Mouse (Mus musculus) erythroblast, embryonic 14.5 days (primary cell): ENCODE data around the gene Nme8. TPM values are rescaled to one million over a fixed set of nuclear protein-coding genes. Genes with fewer than 3 reads are reported as not detected.

Source experiments
- H3K27me3 ChIP-seq: 2 replicates; pipeline ENCODE4 v1.6.1; 2012; ENCODE audit warnings: inconsistent platforms; ENCODE audit not compliant: control insufficient read depth
- H3K36me3 ChIP-seq: 2 replicates; pipeline ENCODE4 v1.6.1; 2012; ENCODE audit warnings: mild to moderate bottlenecking, inconsistent platforms; ENCODE audit not compliant: control insufficient read depth
- H3K4me1 ChIP-seq: 2 replicates; pipeline ENCODE4 v1.6.1; 2012; ENCODE audit warnings: inconsistent platforms; ENCODE audit not compliant: control insufficient read depth
- H3K4me3 ChIP-seq: replicated peaks from 2 replicates; pipeline ENCODE3; 2012; ENCODE audit warnings: moderate library complexity, mild to moderate bottlenecking, inconsistent platforms
- H3K9me3 ChIP-seq: 2 replicates; pipeline ENCODE4 v1.6.1; 2012; ENCODE audit warnings: low read length, inconsistent platforms, mixed read lengths; ENCODE audit not compliant: control insufficient read depth
- GATA1 ChIP-seq: IDR thresholded peaks from 2 replicates; pipeline ENCODE4 v1.6.1; 2012; ENCODE audit warnings: low read length, inconsistent platforms, mixed read lengths
- TAL1 ChIP-seq: IDR thresholded peaks from 3 replicates; pipeline ENCODE4 v1.6.1; 2012; ENCODE audit warnings: low read length, inconsistent platforms, mixed read lengths
- polyA plus RNA-seq: library from polyadenylated mRNA; stranded (reverse); fragments of >175 nt; gene quantifications from 2 replicates; pipeline ENCODE4 v1.2.3, GENCODE M21; 2012

Nme8 gene
- polyA plus RNA-seq, 1 experiment = not detected

DNA sequence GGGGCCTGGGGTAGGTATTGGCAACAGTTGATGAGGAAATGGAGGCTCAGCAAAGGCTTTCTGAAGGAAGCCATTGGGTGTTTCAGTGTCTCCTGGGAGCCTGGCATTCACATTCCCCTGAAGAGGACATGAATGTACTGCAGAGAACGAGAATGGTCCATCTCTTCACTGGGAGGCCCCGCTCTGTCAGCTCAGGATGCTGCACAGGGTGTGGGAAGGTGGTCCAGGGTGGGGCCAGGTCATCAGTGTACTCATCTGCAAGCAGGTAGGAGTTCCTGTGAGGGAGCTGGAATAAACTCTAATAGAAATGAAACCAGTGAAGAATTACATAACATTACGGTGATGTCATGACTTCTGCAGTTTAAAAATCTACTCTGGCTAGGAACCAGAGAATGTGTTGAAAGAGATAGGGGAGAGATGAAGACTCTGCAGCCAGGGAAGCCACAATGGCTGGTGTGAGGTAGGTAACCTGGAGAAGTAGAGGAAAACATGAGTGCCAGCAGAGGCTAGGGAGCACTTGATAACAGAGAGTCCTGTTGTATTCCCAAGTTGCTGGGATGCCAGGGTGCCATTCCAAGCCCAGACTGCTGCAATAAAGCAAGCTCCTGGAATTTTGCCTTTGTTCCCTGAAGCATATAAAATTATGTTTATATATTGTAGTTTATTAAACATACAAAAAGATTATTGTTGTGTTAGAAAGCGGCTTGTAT is 3.3 kb upstream of the Nme8 start:
- no peaks in the 10 kb centered on the region for H3K4me1 ChIP-seq
- no peaks in the 10 kb centered on the region for H3K36me3 ChIP-seq
- H3K4me3 ChIP-seq = no peak overlapping the region
- no peaks in the 10 kb centered on the region; the same call in 1 of the 2 replicates for H3K27me3 ChIP-seq
- TF ChIP-seq TAL1 (no peak), GATA1 (no peak)
- H3K9me3 ChIP-seq = no peaks in the 10 kb centered on the region

- H3K9me3 ChIP-seq = no peaks in the 10 kb centered on the region
- TF ChIP-seq GATA1 (no peak), TAL1 (no peak)
- no peaks in the 10 kb centered on the region for H3K36me3 ChIP-seq
- H3K4me1 ChIP-seq = no peaks in the 10 kb centered on the region
- H3K27me3 ChIP-seq = no peaks in the 10 kb centered on the region; the same call in 1 of the 2 replicates
- no peak overlapping the region for H3K4me3 ChIP-seq
These were observed 1.1 kb upstream of the Nme8 start for GRCm38 (mm10) chr13:19698524-19699173.

DNA sequence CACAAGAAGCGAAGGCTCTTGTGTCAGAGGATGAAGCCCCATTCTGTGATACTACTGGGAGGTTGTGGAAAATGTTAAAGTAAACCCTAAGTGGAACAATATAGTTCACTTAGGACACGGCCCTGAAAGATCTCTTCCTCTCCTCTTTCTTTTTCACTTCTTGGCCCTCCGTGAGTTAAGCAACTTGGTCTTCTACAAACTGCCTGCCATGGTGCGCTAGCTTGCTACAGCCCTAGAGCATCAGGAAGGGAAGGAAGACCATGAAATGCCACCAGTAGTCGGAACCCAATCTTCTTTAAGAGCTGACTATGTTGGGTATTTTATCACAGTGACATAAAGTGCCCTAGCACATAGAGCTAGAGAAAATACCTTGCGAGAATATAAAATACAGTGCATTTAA is 7.2 kb downstream of the Nme8 start:
- Histone ChIP-seq H3K27me3 (no peaks in the 10 kb centered on the region), H3K9me3 (no peaks in the 10 kb centered on the region), H3K36me3 (no peaks in the 10 kb centered on the region), H3K4me1 (no peaks in the 10 kb centered on the region), H3K4me3 (no peak overlapping the region)
- TF ChIP-seq TAL1 (no peak), GATA1 (no peak)

DNA sequence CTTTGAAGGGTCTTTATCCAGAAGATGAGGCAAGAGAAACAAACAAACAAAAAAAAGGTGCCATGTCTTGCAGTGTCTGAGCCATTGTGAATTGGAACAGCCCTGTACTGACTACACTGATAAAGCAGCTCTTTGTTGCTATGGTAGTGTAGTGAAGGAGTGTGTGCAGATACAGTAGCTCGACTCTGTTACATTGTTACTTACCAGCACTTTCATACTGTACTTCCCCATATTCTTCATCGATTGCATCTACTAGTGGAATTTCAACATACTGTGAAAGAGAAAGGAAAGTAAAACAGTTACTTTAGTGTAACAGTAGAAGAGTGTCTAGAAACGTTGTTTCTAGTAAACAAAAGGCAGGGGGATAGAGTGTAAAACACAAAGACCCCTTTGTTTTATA is 7.6 kb downstream of the Nme8 start:
- H3K9me3 ChIP-seq = no peaks in the 10 kb centered on the region
- no peaks in the 10 kb centered on the region for H3K36me3 ChIP-seq
- H3K27me3 ChIP-seq = no peaks in the 10 kb centered on the region
- TF ChIP-seq TAL1 = no peak
- TF ChIP-seq GATA1 = no peak
- no peaks in the 10 kb centered on the region for H3K4me1 ChIP-seq
- no peak overlapping the region for H3K4me3 ChIP-seq

DNA sequence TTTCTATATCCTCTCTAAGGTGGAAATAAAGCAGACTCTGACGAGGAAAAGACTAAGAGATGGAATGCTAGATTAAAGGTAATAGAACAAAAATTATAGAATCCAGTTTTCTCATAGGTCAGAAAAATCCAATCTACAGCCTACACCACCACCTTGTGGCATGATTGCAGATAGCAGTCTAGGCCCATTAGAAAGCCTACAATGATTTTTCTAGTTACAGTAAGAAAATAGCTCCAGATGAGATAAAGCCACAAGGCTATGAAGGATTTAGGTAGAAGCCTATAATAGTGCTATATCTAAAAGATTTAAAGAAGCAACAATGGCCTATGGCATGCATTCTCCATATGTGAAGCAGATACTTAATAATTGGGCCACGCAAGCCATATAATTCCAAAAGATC is 13.6 kb downstream of the Nme8 start:
- no peaks in the 10 kb centered on the region for H3K36me3 ChIP-seq
- no peak for TF ChIP-seq TAL1
- TF ChIP-seq GATA1 = no peak
- no peaks in the 10 kb centered on the region for H3K9me3 ChIP-seq
- no peak overlapping the region for H3K4me3 ChIP-seq
- no peaks in the 10 kb centered on the region for H3K4me1 ChIP-seq
- H3K27me3 ChIP-seq = no peaks in the 10 kb centered on the region

DNA sequence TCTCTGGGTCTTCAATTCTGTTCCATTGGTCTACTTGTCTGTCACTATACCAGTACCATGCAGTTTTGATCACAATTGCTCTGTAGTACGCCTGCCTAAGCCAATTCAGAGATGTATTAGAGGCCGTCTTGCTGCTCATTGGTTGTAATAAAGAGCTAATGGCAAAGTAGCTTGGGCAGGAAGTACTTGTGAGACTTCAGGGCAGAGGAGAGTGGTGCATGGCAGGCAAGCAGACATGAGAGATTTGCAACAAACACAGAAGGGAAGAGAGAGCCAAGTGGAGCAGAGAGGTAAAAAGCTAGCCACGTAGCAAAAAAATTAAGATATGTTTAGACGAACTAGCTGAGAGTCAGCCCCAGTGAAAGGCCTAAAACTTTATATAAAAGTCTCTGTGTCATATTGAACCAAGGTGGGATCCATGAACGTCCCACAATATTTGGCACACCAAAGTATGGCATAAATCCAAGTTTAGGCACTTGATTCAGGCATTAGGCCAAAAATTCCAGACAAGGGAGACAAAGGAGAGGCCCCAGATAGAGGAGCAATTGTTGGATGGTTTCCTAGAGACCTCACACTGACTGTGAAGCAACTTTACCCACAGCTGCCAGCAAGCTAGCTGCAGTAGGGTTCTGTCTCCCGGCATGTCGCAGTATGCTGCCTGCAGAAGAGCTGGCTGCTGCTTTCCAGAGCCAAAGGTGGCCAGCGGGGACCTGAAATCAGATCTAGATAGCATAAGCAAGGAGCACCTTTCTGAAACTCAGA is 14.5 kb downstream of the Nme8 start:
- Histone ChIP-seq H3K9me3 (no peaks in the 10 kb centered on the region), H3K27me3 (no peaks in the 10 kb centered on the region), H3K4me3 (no peak overlapping the region), H3K36me3 (no peaks in the 10 kb centered on the region), H3K4me1 (no peaks in the 10 kb centered on the region)
- TF ChIP-seq GATA1 (no peak), TAL1 (no peak)

GRCm38 (mm10) chr13:19674601-19675000 is 23.0 kb downstream of the Nme8 start:
- Histone ChIP-seq H3K4me1 (no peaks in the 10 kb centered on the region), H3K4me3 (no peak overlapping the region), H3K27me3 (no peaks in the 10 kb centered on the region), H3K36me3 (no peaks in the 10 kb centered on the region), H3K9me3 (no peaks in the 10 kb centered on the region)
- TF ChIP-seq TAL1 (no peak), GATA1 (no peak)

- TF ChIP-seq GATA1 (no peak), TAL1 (no peak)
- Histone ChIP-seq H3K4me3 (no peak overlapping the region), H3K36me3 (no peaks in the 10 kb centered on the region), H3K27me3 (no peaks in the 10 kb centered on the region), H3K9me3 (no peaks in the 10 kb centered on the region), H3K4me1 (no peaks in the 10 kb centered on the region)
These were observed 23.6 kb downstream of the Nme8 start for GRCm38 (mm10) chr13:19674025-19674424.

DNA sequence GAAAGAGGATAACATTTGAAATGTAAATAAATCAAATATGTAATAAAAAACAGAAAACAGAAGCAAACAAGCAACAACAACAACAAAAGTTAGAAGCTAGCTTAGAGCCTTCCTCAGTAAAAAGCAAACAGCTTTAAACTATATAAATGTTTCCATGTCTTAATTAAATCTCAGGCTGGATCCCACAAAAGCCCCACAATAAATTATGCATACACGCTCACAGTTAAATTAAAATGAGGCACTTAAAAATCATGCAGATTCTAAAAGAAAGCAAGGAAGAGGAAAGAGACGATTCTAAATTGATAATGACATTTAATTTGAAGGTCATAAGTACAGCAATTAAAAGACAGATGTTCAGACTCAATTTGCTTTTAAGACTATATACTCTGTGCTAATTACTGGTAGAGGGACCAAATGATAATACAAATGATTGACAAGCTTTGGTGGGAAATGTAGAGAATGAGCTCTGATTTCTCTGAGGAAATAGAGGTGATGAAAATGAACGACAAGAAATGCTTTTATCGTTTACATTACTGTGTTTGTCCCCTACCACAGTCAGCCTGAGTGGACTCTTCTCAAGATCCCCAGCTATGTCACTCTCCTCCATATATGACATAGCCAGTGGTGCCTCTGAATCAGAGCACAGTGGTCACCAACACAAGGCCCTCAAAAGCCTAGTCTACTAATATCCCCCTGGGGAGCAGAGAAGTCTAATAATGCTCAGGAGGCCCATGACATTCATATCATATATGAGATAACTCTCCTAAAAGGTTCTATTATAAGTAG is 29.0 kb downstream of the Nme8 start:
- Histone ChIP-seq H3K4me3 (no peak overlapping the region), H3K27me3 (no peaks in the 10 kb centered on the region), H3K36me3 (no peaks in the 10 kb centered on the region), H3K9me3 (no peaks in the 10 kb centered on the region), H3K4me1 (no peaks in the 10 kb centered on the region)
- TF ChIP-seq TAL1 (no peak), GATA1 (no peak)
